Mouse (Mus musculus) A20 (cell line): ENCODE measurements at regions not wholly inside any gene's neighbourhood (a gene's known extent, or its start where the extent isn't known, plus 50 kb on each side); places are given as distances from the start of the nearest gene placed in this dataset.

Experiments used
- DNase-seq: peaks from one replicate; pipeline ENCODE4 v3.0.0-alpha.2; 2011; ENCODE audit warnings: low read depth, low spot score

- DNase-seq = no peak
Observed at GRCm38 (mm10) chr1:51647955-51648354, 169.7 kb upstream of the Nabp1 start.

GRCm38 (mm10) chr1:51644399-51644798, 166.2 kb upstream of the Nabp1 start:
- peak; percentile 71 for DNase-seq

- no peak for DNase-seq
Observed at GRCm38 (mm10) chr1:51643640-51644039, 165.4 kb upstream of the Nabp1 start.

GRCm38 (mm10) chr1:51638519-51639302, 160.5 kb upstream of the Nabp1 start:
- peak; percentile 36 for DNase-seq

GRCm38 (mm10) chr1:51635881-51636515, 157.8 kb upstream of the Nabp1 start:
- DNase-seq = no peak

GRCm38 (mm10) chr1:51633795-51634194, 155.6 kb upstream of the Nabp1 start:
- no peak for DNase-seq

- DNase-seq = no peak
Observed at GRCm38 (mm10) chr1:51632851-51633250, 154.6 kb upstream of the Nabp1 start.

- DNase-seq = no peak
Observed at GRCm38 (mm10) chr1:51629848-51630247, 151.6 kb upstream of the Nabp1 start.

GRCm38 (mm10) chr1:51628137-51628793, 150.0 kb upstream of the Nabp1 start:
- DNase-seq = no peak

GRCm38 (mm10) chr1:51626303-51626702, 148.1 kb upstream of the Nabp1 start:
- DNase-seq = no peak

GRCm38 (mm10) chr1:51625079-51625478, 146.9 kb upstream of the Nabp1 start:
- no peak for DNase-seq

GRCm38 (mm10) chr1:51624551-51624950, 146.3 kb upstream of the Nabp1 start:
- peak; percentile 93 for DNase-seq

GRCm38 (mm10) chr1:51622986-51623385, 144.8 kb upstream of the Nabp1 start:
- DNase-seq = peak; percentile 5

- no peak for DNase-seq
Observed at GRCm38 (mm10) chr1:51622181-51622862, 144.1 kb upstream of the Nabp1 start.

GRCm38 (mm10) chr1:51621062-51621461, 142.8 kb upstream of the Nabp1 start:
- no peak for DNase-seq

GRCm38 (mm10) chr1:51617502-51618251, 139.5 kb upstream of the Nabp1 start:
- no peak for DNase-seq

GRCm38 (mm10) chr1:51616091-51616490, 137.9 kb upstream of the Nabp1 start:
- no peak for DNase-seq

GRCm38 (mm10) chr1:51615523-51615922, 137.3 kb upstream of the Nabp1 start:
- peak; percentile 71 for DNase-seq

- peak; percentile 39 for DNase-seq
Observed at GRCm38 (mm10) chr1:51614700-51615099, 136.5 kb upstream of the Nabp1 start.

- no peak for DNase-seq
Observed at GRCm38 (mm10) chr1:51609295-51609694, 131.1 kb upstream of the Nabp1 start.

GRCm38 (mm10) chr1:51607437-51607855, 129.2 kb upstream of the Nabp1 start:
- no peak for DNase-seq
